Mouse (Mus musculus) lung, adult 2 months (tissue): ENCODE results near the gene Ahnak2.

Experiments
- CTCF ChIP-seq: fragments of 200-500 bp; IDR thresholded peaks from 2 replicates; pipeline ENCODE4 v1.5.1; 2011; ENCODE audit warnings: mild to moderate bottlenecking, low read length, control low read depth; ENCODE audit not compliant: insufficient read depth
- POLR2A ChIP-seq: fragments of 200-500 bp; IDR thresholded peaks from 2 replicates; pipeline ENCODE4 v1.6.1; 2011; ENCODE audit warnings: low read depth, mild to moderate bottlenecking, control low read depth, low read length, borderline replicate concordance; ENCODE audit errors: extremely low read depth

GRCm38 (mm10) chr12:112814682-112815470 is 12.4 kb upstream of the Ahnak2 start:
- no peak for TF ChIP-seq POLR2A
- TF ChIP-seq CTCF, result no peak
